Mouse (Mus musculus) mesoderm, embryonic 11.5 days (tissue): ENCODE results near the gene Rab31.

ENCODE experiments used
- DNase-seq: peaks from one replicate; pipeline ENCODE4 v3.0.0-alpha.2; 2012; ENCODE audit warnings: low read depth, low spot score

Gene Rab31

GRCm38 (mm10) chr17:65783182-65784161 is 10.9 kb upstream of the Rab31 start:
- peak; percentile 59 for DNase-seq

GRCm38 (mm10) chr17:65782551-65783141 is 10.1 kb upstream of the Rab31 start, which contains the start of gene Ppp4r1:
Gene Ppp4r1, plus strand, starts transcription at chr17:65782573.
- DNase-seq, result peak; percentile 79

- DNase-seq, result no peak
These were observed 8.4 kb upstream of the Rab31 start for GRCm38 (mm10) chr17:65780970-65781369.

GRCm38 (mm10) chr17:65777461-65777860 is 4.9 kb upstream of the Rab31 start:
- no peak for DNase-seq

- no peak for DNase-seq
These were observed 3.7 kb upstream of the Rab31 start for GRCm38 (mm10) chr17:65776228-65776627.

GRCm38 (mm10) chr17:65774439-65774838 is 1.9 kb upstream of the Rab31 start:
- no peak for DNase-seq

GRCm38 (mm10) chr17:65773617-65774016 is 1.1 kb upstream of the Rab31 start:
- no peak for DNase-seq

GRCm38 (mm10) chr17:65770982-65771915 is 1.3 kb downstream of the Rab31 start:
- DNase-seq, result no peak

- DNase-seq, result no peak
These were observed 4.1 kb downstream of the Rab31 start for GRCm38 (mm10) chr17:65768486-65768885.

GRCm38 (mm10) chr17:65763221-65763620 is 9.3 kb downstream of the Rab31 start:
- DNase-seq, result no peak

- DNase-seq, result no peak
These were observed 15.4 kb downstream of the Rab31 start for GRCm38 (mm10) chr17:65757150-65757549.

GRCm38 (mm10) chr17:65755857-65756256 is 16.7 kb downstream of the Rab31 start:
- no peak for DNase-seq

- no peak for DNase-seq
These were observed 19.4 kb downstream of the Rab31 start for GRCm38 (mm10) chr17:65753130-65753529.

- no peak for DNase-seq
These were observed 22.3 kb downstream of the Rab31 start for GRCm38 (mm10) chr17:65750301-65750700.

GRCm38 (mm10) chr17:65749803-65750202 is 22.7 kb downstream of the Rab31 start:
- no peak for DNase-seq

- no peak for DNase-seq
These were observed 23.6 kb downstream of the Rab31 start for GRCm38 (mm10) chr17:65748997-65749396.

GRCm38 (mm10) chr17:65746314-65746713 is 26.2 kb downstream of the Rab31 start:
- no peak for DNase-seq

GRCm38 (mm10) chr17:65743664-65744330 is 28.8 kb downstream of the Rab31 start:
- peak; percentile 46 for DNase-seq

GRCm38 (mm10) chr17:65742969-65743368 is 29.6 kb downstream of the Rab31 start:
- peak; percentile 38 for DNase-seq

- peak; percentile 34 for DNase-seq
These were observed 30.2 kb downstream of the Rab31 start for GRCm38 (mm10) chr17:65742245-65742905.
